Mouse (Mus musculus) midbrain, embryonic 11.5 days (tissue): Measurements from ENCODE around the gene Gm9817. TPM values are rescaled to one million over a fixed set of nuclear protein-coding genes. Genes with fewer than 3 reads are reported as not detected.

ENCODE experiments used
- ATAC-seq: fragments of 200-750 bp; cut with Nextera tagmentation; 2 replicates; pipeline ENCODE4 v1.8.0; 2017; ENCODE audit warnings: moderate TSS enrichment, moderate library complexity; ENCODE audit not compliant: low FRiP score
- DNase-seq: peaks from one replicate; pipeline ENCODE4 v3.0.0; 2015; ENCODE audit warnings: low spot score; ENCODE audit errors: missing footprints
- H3K27ac ChIP-seq: fragments of 300-500 bp; sonication (generic); 2 replicates; pipeline ENCODE4 v1.5.1; 2014; ENCODE audit warnings: low read depth, low read length
- H3K27me3 ChIP-seq: fragments of 300-500 bp; sonication (generic); 2 replicates; pipeline ENCODE4 v1.6.1; 2014; ENCODE audit warnings: mild to moderate bottlenecking, low read length, moderate library complexity, mixed read lengths; ENCODE audit not compliant: control insufficient read depth, insufficient read depth
- H3K36me3 ChIP-seq: fragments of 300-500 bp; sonication (generic); 2 replicates; pipeline ENCODE4 v1.6.1; 2014; ENCODE audit warnings: mild to moderate bottlenecking, low read length, moderate library complexity, mixed read lengths; ENCODE audit not compliant: control insufficient read depth, insufficient read depth
- H3K4me1 ChIP-seq: fragments of 300-500 bp; sonication (generic); 2 replicates; pipeline ENCODE4 v1.6.1; 2014; ENCODE audit warnings: low read length; ENCODE audit not compliant: control insufficient read depth, insufficient read depth
- H3K4me2 ChIP-seq: fragments of 300-500 bp; sonication (generic); 2 replicates; pipeline ENCODE4 v1.6.1; 2014; ENCODE audit warnings: mild to moderate bottlenecking, moderate library complexity
- H3K4me3 ChIP-seq: fragments of 300-500 bp; sonication (generic); 2 replicates; pipeline ENCODE4 v1.5.1; 2014; ENCODE audit warnings: low read depth, low read length
- H3K9ac ChIP-seq: fragments of 300-500 bp; sonication (generic); 2 replicates; pipeline ENCODE4 v1.6.1; 2014; ENCODE audit warnings: low read length
- H3K9me3 ChIP-seq: fragments of 300-500 bp; sonication (generic); 2 replicates; pipeline ENCODE4 v1.6.1; 2016; ENCODE audit warnings: low read length; ENCODE audit not compliant: control insufficient read depth
- WGBS: fragments of 180-500 bp; shearing (Covaris S2); extraction: QIAGEN DNeasy Blood & Tissue Kit; methylation state at CpG from one replicate; pipeline ENCODE4 v1.1.7; 2014; 5-methylcytosine and 5-hydroxymethylcytosine counted together
- polyA plus RNA-seq: library from polyadenylated mRNA; unstranded; fragments of >200 nt; fragmentation: Nextera tagmentation; extraction: Ambion mirVana; gene quantifications from 2 replicates; pipeline ENCODE4 v1.2.1, GENCODE M21; 2014

The Gm9817 gene
- polyA plus RNA-seq, 1 experiment from 2014 or later = 0.14 TPM

DNA sequence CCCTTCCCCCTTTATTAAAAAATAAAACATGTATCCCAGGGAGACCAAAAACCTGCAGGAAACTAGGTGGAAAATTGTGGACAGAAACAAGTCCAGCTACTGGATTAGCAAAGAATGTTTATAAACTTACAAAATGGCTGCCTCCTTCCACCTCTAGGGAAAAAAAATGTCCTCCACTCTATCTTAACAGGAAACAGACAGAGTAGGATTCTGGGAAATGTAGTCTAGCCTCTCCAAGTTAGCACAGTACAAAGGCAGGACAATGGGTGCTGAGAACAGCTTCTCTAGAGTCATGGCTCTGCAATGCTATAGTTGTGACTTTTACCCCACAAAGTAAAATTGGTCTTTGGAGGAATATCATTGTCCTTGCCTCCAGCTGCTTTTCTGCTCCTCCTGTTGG lies 3.5 kb upstream of the Gm9817 start:
- H3K4me2 ChIP-seq = no peak overlapping the region
- H3K27me3 ChIP-seq = no peaks in the 10 kb centered on the region
- no peaks in the 10 kb centered on the region for H3K9me3 ChIP-seq
- no peak for DNase-seq
- H3K9ac ChIP-seq = no peak overlapping the region
- H3K27ac ChIP-seq = no peak overlapping the region
- H3K4me3 ChIP-seq = no peak overlapping the region
- no peaks in the 10 kb centered on the region for H3K4me1 ChIP-seq
- no peaks in the 10 kb centered on the region for H3K36me3 ChIP-seq
- no peak for ATAC-seq

DNA sequence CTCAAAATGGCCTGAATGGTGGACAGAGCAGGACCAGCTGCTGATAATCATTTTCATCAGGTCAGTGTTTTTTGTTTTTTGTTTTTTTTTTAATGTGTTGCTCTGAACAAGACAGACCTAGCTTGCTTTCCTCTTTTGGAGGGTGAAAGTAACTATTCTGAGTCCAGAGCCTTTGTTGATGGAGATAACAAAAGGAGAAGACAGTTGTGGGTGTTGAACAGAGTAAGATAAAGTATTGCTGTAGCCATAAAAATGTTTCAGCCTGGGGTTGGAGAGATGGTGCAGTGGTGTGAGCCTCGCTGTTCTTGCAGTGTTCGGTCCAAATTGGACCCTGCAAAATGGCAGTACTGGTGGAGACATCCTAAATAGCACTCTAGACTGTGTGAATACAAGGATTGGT lies 2.8 kb upstream of the Gm9817 start:
- Histone ChIP-seq H3K36me3 (no peaks in the 10 kb centered on the region), H3K27me3 (no peaks in the 10 kb centered on the region), H3K4me2 (no peak overlapping the region), H3K4me1 (no peaks in the 10 kb centered on the region), H3K9ac (no peak overlapping the region), H3K9me3 (no peaks in the 10 kb centered on the region; the same call in 1 of the 2 replicates), H3K4me3 (no peak overlapping the region), H3K27ac (no peak overlapping the region)
- ATAC-seq (no peak), DNase-seq (no peak)
- WGBS = 95% methylated on average over 2 of the region's 2 CpGs

DNA sequence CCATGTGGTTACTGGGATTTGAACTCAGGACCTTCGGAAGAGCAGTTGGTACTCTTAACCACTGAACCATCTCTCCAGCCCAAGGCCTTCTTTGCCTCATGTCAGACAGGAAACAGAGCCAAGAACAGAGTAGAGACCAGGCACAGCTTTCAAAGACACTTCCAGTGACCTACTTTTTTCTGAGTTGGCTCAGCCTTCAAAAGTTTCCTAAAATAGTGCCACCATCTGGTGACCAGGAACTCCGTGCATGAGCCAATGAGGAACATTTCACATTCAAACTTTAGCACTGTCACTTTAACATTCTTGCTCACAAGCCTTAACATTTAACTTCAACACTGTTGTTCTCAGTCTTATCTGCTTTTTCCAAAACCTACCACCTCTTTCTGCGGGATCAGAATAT lies 2.3 kb downstream of the Gm9817 start:
- Histone ChIP-seq H3K4me3 (no peak overlapping the region), H3K9me3 (no peaks in the 10 kb centered on the region; the same call in 1 of the 2 replicates), H3K4me1 (no peaks in the 10 kb centered on the region), H3K9ac (no peak overlapping the region), H3K27me3 (no peaks in the 10 kb centered on the region), H3K27ac (no peak overlapping the region), H3K4me2 (no peak overlapping the region), H3K36me3 (no peaks in the 10 kb centered on the region)
- ATAC-seq = no peak
- no peak for DNase-seq
- WGBS = 94% methylated on average over 3 of the region's 3 CpGs

DNA sequence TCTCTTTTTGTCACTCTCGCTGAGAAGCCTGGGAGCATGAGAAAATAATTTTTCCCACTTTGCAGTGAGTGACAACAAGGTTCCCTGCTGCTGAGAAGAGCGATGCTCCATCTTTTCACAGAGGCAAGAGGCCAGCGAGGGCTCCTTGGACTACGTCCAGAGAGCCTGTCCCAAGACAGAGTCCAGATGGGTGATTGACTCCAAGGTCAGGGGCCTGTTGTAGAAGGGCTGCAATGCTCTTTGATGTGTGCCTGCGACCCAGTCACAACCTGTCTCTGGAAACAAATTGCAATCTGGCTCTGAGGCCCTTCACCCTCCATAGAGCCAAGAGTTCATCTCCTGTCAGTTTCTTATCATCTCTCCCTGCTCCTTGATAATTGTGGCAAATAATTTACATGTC lies 5.2 kb downstream of the Gm9817 start:
- no peak for DNase-seq
- WGBS = 54% methylated on average over 5 of the region's 5 CpGs
- no peaks in the 10 kb centered on the region for H3K36me3 ChIP-seq
- ATAC-seq = no peak
- no peaks in the 10 kb centered on the region for H3K27me3 ChIP-seq
- no peak overlapping the region for H3K4me2 ChIP-seq
- H3K9ac ChIP-seq = no peak overlapping the region
- H3K4me3 ChIP-seq = no peak overlapping the region
- no peak overlapping the region for H3K27ac ChIP-seq
- no peaks in the 10 kb centered on the region for H3K4me1 ChIP-seq
- H3K9me3 ChIP-seq = no peaks in the 10 kb centered on the region; the same call in 1 of the 2 replicates

DNA sequence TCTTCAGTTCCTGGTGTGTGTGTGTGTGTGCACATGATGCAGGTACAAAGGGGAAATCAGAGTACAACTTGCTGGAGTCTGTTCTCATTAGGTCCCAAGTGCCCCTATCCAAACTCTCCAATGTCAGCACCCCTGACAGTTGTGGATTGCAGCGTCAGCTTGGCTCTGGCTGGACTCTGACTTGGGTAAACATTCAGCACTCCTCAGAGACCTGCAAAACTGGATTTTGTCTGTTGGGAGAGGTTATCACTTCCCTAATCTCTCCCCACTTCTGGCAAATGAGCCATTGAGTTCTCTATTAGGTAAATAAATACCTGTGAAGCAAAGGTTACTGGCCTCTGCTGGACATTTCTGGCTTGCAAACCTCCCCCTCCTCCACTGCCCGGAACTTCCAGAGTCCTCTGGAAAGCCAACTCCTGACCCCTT lies 10.3 kb downstream of the Gm9817 start:
- no peak overlapping the region for H3K9ac ChIP-seq

DNA sequence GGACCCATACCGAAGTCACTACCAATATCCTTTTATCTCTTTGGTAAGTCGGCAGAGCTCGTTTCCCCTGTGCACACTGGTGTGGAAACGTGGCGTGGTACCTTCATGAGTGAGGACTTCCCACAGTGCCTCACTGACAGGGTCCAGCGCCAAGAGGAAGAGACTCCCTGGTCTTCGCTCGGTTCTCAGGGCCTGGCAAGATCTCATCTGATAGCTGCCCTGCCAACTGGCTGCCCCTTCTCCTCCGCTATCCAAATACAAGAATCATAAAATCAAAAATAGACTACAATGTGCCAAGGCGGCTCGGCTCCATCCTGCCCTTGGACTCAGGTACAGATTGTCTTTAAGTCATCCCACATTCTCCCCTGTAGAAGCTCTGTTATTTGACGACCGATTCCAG lies 11.4 kb downstream of the Gm9817 start:
- Histone ChIP-seq H3K27ac (no peak overlapping the region), H3K9me3 (no peaks in the 10 kb centered on the region), H3K36me3 (no peaks in the 10 kb centered on the region), H3K9ac (no peak overlapping the region), H3K4me3 (no peak overlapping the region), H3K4me2 (no peak overlapping the region), H3K4me1 (no peaks in the 10 kb centered on the region), H3K27me3 (no peaks in the 10 kb centered on the region)
- ATAC-seq (no peak), DNase-seq (no peak)
- WGBS = 85% methylated on average over 13 of the region's 13 CpGs

More for the DNA sequence above, 10.3 kb downstream of the Gm9817 start:
- 40% methylated on average over 2 of the region's 2 CpGs for WGBS
- no peaks in the 10 kb centered on the region for H3K9me3 ChIP-seq
- no peak for DNase-seq
- no peak overlapping the region for H3K4me3 ChIP-seq
- H3K27ac ChIP-seq = no peak overlapping the region
- H3K4me1 ChIP-seq = no peaks in the 10 kb centered on the region
- H3K4me2 ChIP-seq = no peak overlapping the region
- ATAC-seq = no peak
- H3K36me3 ChIP-seq = no peaks in the 10 kb centered on the region
- H3K27me3 ChIP-seq = no peaks in the 10 kb centered on the region

DNA sequence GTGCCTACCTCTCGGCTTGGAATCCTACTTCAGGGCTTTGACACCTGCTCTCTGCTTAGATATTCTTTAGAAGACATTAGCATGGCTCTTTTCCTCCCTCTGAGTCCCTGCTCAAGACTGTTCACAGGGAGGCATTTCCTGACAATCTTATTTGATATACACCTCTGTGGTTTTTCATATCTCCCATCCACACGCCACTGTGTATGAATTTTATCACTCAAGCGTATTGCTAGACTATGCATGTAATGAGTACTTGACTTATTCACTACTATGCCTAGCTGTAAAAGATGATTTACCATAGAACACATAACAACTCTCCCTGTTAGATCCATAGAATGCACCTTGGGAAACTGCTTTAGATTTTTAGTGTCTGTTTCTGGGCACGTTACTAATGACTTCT lies 14.3 kb downstream of the Gm9817 start:
- H3K4me1 ChIP-seq = no peaks in the 10 kb centered on the region
- 92% methylated on average over 4 of the region's 4 CpGs for whole genome bisulfite sequencing
- no peak for ATAC-seq

DNA sequence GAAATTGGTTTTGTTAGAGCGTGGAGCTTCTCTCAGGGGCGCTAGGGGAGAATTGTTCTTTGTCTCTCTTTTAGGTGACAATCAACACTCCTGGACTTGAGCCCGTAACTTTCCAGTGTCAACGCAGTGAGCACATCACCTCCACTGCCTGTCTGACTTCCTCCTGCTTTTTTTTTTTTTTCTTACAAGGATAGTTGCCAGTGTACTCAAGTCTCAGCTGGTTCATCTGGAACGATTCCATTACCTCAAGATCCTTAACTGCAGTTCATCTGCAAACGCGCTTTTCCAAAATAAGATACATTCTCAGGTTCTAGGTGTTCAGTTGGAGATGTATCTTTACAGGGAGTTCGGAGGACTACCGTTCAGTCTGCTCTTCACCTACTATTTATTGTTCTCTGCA lies 16.5 kb downstream of the Gm9817 start:
- no peaks in the 10 kb centered on the region for H3K4me1 ChIP-seq
- H3K4me2 ChIP-seq = no peak overlapping the region
- no peak for DNase-seq
- no peak overlapping the region for H3K27ac ChIP-seq
- no peaks in the 10 kb centered on the region for H3K27me3 ChIP-seq
- WGBS = 93% methylated on average over 9 of the region's 9 CpGs
- H3K36me3 ChIP-seq = no peaks in the 10 kb centered on the region
- no peak overlapping the region for H3K4me3 ChIP-seq
- ATAC-seq = no peak
- no peaks in the 10 kb centered on the region for H3K9me3 ChIP-seq
- H3K9ac ChIP-seq = no peak overlapping the region

More for the DNA sequence above, 14.3 kb downstream of the Gm9817 start:
- DNase-seq = no peak
- Histone ChIP-seq H3K9me3 (no peaks in the 10 kb centered on the region), H3K27me3 (no peaks in the 10 kb centered on the region), H3K4me2 (no peak overlapping the region), H3K36me3 (no peaks in the 10 kb centered on the region), H3K27ac (no peak overlapping the region), H3K9ac (no peak overlapping the region), H3K4me3 (no peak overlapping the region)

DNA sequence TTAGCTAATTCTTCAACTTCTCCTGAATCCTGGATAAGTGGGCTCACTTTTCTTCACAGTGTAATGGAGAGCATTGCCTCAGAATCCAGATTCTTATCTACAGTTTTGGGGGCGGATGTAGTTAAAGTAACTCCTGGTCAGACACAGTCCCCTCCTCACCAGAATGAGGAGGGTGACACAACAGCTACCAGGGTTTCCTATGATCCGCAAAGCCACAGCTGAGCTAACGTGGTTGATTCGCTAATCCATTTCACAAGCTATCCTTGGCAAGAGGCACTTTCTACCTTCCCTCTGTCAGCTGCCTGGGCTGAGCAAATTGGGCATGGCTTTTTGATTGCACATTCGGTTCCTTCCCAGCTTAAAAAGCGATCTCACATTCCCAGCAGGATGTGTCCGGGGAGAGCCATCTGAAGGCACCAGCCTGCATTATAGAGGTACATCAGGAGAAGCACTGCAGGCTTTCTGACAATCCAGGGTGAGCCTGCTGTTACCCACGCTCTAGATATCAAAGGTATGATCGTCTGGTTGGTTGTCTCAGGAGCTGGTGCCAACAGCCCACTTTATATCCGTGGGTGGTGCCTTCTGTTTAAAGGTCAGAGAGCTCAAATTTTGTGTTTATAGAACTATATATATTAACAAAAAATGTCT lies 21.2 kb downstream of the Gm9817 start:
- Histone ChIP-seq H3K27ac (no peak overlapping the region), H3K4me3 (no peak overlapping the region), H3K27me3 (no peaks in the 10 kb centered on the region), H3K9me3 (no peaks in the 10 kb centered on the region), H3K4me2 (no peak overlapping the region), H3K36me3 (no peaks in the 10 kb centered on the region), H3K9ac (no peak overlapping the region), H3K4me1 (no peaks in the 10 kb centered on the region)
- 82% methylated on average over 10 of the region's 10 CpGs for whole genome bisulfite sequencing
- no peak for DNase-seq
- ATAC-seq = no peak
